Mouse (Mus musculus): ENCODE measurements around the gene Med1.

The Med1 gene

GRCm38 (mm10) chr11:98148551-98149301 lies 44.4 kb downstream of the Med1 start:
- DNase-seq, result peak; percentile 73

DNA sequence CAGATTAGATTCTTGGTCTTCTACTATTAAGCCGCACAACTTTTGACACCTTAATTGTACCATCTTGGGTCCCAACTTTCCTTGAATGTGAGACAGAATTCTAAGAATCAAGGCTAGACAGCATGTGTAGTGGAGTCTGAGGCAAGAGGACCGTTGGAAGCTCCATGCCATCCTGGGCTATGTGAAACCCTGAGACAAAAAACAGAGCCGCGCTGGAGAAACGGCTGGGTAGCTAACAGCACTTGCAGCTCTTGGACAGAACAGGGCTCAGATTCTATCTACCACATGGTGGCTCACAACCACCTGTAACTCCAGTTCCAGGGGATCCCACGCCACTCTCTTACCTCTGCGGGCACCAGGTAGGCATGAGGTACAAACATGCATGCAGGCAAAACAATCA lies 47.2 kb downstream of the Med1 start:
- no peak for DNase-seq

GRCm38 (mm10) chr11:98142545-98142944 lies 50.5 kb downstream of the Med1 start:
- DNase-seq, result no peak

GRCm38 (mm10) chr11:98138894-98139293 lies 54.2 kb downstream of the Med1 start:
- DNase-seq, result no peak

- DNase-seq, result no peak
Measured at GRCm38 (mm10) chr11:98137836-98138235, 55.3 kb downstream of the Med1 start.

GRCm38 (mm10) chr11:98134951-98135350 lies 58.1 kb downstream of the Med1 start:
- no peak for DNase-seq

GRCm38 (mm10) chr11:98123424-98123823 lies 69.7 kb downstream of the Med1 start:
- no peak for DNase-seq

DNA sequence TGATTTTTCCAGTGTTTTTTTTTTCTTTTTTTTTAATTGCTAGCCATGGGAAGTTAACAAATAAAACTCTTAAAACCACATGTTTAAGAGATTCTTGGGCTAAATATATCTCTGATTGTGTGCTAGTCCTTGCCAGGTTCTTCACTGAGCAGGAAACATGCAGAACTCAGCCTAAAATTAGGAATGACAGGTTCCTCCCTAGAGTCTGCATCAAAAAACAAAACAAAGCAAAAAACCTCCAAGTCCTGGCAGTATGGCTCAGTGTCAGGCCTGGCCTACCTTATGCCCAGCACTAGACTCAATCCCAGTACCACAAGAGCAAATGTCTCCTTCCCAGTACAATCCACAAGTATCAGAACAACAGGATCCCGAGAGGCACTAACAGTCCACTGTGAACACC lies 78.7 kb downstream of the Med1 start:
- no peak for DNase-seq

DNA sequence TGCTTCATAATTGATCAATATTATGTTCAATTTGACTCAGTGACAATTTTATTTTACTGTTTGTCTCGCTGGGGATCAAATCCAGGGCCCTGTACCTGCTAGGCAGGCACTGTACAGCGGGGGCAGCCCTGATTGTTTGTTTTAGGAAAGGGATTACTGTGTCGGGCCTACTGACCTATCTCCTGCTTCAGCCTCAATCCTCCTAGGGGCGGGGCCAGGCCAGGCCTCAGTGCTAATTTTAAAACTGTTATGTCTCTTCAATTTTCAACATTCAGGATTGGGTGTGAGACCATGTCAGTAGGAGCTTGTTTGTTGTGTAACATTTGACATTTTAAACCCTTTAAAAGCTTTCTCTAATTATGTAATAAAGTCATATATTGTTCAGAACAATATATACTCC lies 79.6 kb downstream of the Med1 start:
- no peak for DNase-seq

DNA sequence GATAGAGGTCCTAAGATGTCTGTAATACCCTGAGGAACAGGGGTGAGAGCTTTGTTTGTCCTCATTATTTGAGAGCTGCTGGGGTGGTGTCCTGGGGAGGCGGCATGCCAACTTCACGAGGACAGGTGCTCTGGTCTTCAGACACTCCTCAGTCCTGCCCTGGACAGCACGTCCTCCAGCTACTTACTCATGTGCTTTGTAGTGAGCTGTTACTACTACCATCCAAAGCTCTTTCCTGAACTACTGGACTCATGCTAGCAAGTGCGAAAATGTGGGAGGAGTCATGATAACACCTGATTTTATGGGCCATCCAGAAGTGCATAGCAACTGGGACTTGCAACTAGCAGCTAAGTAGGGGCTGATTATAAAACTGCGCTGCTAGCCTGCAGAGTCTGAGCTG lies 83.4 kb downstream of the Med1 start:
- DNase-seq, result no peak

All from cerebellum, postnatal 10 days (tissue).